Mouse (Mus musculus): ENCODE measurements around the gene Coil.

GRCm38 (mm10) chr11:89038496-89038895 lies 68.4 kb downstream of the Coil start:
- TF ChIP-seq GATA1 (IDR thresholded peaks at IDR 0.05; ENCODE audit: borderline replicate concordance, low read length): no peak
- TF ChIP-seq FLI1 (IDR thresholded peaks at IDR 0.05; ENCODE audit: low read length): no peak
